Mouse (Mus musculus) C2C12 (cell line): ENCODE data around the gene Kcnc1.

Experiments used
- CEBPB ChIP-seq: IDR thresholded peaks from one replicate; pipeline ENCODE4 v1.6.1; 2011; ENCODE audit warnings: low read depth, mild to moderate bottlenecking, control low read depth, moderate library complexity
- CTCF ChIP-seq: IDR thresholded peaks from one replicate; pipeline ENCODE4 v1.5.1; 2011; ENCODE audit not compliant: control insufficient read depth, insufficient read depth, insufficient read length
- USF1 ChIP-seq: IDR thresholded peaks from one replicate; pipeline ENCODE4 v1.6.1; 2011; ENCODE audit warnings: low read depth, mild to moderate bottlenecking, control low read depth, moderate library complexity

DNA sequence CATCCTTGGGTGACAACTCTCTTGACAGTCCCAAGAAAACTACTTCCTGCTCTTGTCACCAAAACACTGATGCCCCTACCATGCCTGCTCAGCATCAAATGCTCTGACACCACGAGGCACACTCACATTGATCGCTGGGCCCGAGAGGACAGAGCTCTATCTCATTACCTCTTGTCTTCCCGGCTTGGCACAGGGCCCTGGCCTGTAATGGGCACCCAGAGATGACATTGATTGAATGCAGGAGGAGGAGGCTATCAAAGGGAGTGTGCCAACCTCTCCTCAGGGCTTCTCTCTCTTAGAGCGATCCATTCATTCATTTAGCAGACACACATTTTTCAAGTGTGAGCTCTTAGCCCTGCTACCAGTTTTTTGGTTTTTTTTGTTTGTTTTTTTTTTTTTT, 79.2 kb downstream of the Kcnc1 start:
- TF ChIP-seq CTCF (no peak), CEBPB (no peak), USF1 (no peak)
